Mouse (Mus musculus): Measurements from ENCODE around the gene Ccdc42. TPM values are rescaled to one million over a fixed set of nuclear protein-coding genes. Genes with fewer than 3 reads are reported as not detected.

Gene Ccdc42
- total and polyA plus RNA-seq, 3 experiments = not detected

- TF ChIP-seq TAL1 (conservative IDR thresholded peaks at IDR 0.05; ENCODE audit: low read depth, low read length) = no peak
- peak; percentile 75; the same call in 1 of the 2 replicates for TF ChIP-seq CTCF (IDR thresholded peaks at IDR 0.05; ENCODE audit: low read depth, low read length)
- TF ChIP-seq GATA2 (IDR thresholded peaks at IDR 0.05; ENCODE audit: borderline replicate concordance, low read depth, low read length) = no peak
- no peaks in the 10 kb centered on the region for H3K27me3 ChIP-seq (ENCODE audit: insufficient read depth, low read length)
- no peaks in the 10 kb centered on the region for H3K36me3 ChIP-seq (replicated peaks)
- no peak overlapping the region for H3K4me3 ChIP-seq (ENCODE audit: low read depth, low read length)
- H3K9me3 ChIP-seq (replicated peaks) = no peaks in the 10 kb centered on the region
- no peaks in the 10 kb centered on the region for H3K4me1 ChIP-seq (ENCODE audit: insufficient read depth, low read depth, low read length)
- ATAC-seq (ENCODE audit: extremely low read depth, insufficient number of reproducible peaks, low FRiP score, poor library complexity, severe bottlenecking) (no peak), DNase-seq (ENCODE audit: low spot score) (no peak)
These were observed 37.2 kb upstream of the Ccdc42 start for GRCm38 (mm10) chr11:68549597-68549996.

DNA sequence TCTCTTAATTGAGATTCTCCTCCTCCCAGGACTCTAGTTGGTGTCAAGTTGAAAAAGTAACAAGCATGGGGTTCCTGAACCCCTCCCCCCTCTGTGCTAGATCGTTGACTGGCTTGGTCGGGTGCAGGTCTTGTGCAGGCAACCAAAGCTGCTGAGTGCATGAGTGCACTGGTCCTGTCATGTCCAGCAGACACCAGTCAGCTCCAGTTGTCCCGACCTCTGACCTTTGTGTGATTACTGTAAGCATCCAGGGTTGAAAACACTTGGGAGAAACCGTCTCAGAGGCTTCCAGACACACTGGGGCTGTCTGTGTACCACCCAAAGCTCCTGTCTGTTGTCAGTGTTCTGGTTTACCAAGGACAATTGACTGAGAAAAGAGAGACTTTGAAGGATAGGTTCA, 36.5 kb upstream of the Ccdc42 start:
- no peak overlapping the region for H3K4me3 ChIP-seq (ENCODE audit: low read depth, low read length)
- no peak for DNase-seq (ENCODE audit: low spot score)
- H3K36me3 ChIP-seq (replicated peaks) = no peaks in the 10 kb centered on the region
- no peaks in the 10 kb centered on the region for H3K27me3 ChIP-seq (ENCODE audit: insufficient read depth, low read length)
- ATAC-seq (ENCODE audit: extremely low read depth, insufficient number of reproducible peaks, low FRiP score, poor library complexity, severe bottlenecking) = no peak
- no peaks in the 10 kb centered on the region for H3K4me1 ChIP-seq (ENCODE audit: insufficient read depth, low read depth, low read length)
- H3K9me3 ChIP-seq (replicated peaks) = no peaks in the 10 kb centered on the region
- TF ChIP-seq TAL1 (conservative IDR thresholded peaks at IDR 0.05; ENCODE audit: low read depth, low read length) (no peak), GATA1 (IDR thresholded peaks at IDR 0.05; ENCODE audit: borderline replicate concordance, low read length) (no peak), POLR2AphosphoS5 (IDR thresholded peaks at IDR 0.05; ENCODE audit: insufficient replicate concordance, low read depth, low read length) (no peak), CTCF (IDR thresholded peaks at IDR 0.05; ENCODE audit: low read depth, low read length) (no peak), GATA2 (IDR thresholded peaks at IDR 0.05; ENCODE audit: borderline replicate concordance, low read depth, low read length) (no peak)

DNA sequence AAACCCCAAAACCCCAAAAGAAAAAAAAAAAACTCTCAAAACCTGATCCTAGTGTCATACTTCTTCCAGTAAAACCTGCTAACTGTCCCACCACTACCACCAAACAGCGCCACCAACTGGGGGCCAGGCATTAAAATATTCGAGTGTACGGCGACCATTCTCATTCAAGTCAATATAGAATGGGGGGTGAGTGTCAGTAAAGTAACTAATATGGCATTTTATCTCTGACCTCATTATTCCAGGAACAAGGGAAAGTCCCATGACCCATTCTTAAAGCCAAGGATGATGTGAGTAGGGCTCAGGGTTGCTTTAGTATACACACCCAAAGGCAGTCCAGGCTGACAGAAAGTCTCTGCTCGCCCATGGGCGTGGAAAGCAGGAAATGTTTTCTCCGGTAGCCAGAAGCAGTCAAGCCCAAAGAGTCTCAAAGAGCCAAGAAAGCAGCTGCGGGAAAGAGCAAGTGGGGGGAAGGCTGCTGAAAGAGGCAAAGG, 32.8 kb upstream of the Ccdc42 start:
- no peak for ATAC-seq (ENCODE audit: extremely low read depth, insufficient number of reproducible peaks, low FRiP score, poor library complexity, severe bottlenecking)
- TF ChIP-seq GATA2 (IDR thresholded peaks at IDR 0.05; ENCODE audit: borderline replicate concordance, low read depth, low read length) (no peak), POLR2AphosphoS5 (IDR thresholded peaks at IDR 0.05; ENCODE audit: insufficient replicate concordance, low read depth, low read length) (no peak), TAL1 (conservative IDR thresholded peaks at IDR 0.05; ENCODE audit: low read depth, low read length) (no peak), CTCF (IDR thresholded peaks at IDR 0.05; ENCODE audit: low read depth, low read length) (no peak), GATA1 (IDR thresholded peaks at IDR 0.05; ENCODE audit: borderline replicate concordance, low read length) (no peak)

DNA sequence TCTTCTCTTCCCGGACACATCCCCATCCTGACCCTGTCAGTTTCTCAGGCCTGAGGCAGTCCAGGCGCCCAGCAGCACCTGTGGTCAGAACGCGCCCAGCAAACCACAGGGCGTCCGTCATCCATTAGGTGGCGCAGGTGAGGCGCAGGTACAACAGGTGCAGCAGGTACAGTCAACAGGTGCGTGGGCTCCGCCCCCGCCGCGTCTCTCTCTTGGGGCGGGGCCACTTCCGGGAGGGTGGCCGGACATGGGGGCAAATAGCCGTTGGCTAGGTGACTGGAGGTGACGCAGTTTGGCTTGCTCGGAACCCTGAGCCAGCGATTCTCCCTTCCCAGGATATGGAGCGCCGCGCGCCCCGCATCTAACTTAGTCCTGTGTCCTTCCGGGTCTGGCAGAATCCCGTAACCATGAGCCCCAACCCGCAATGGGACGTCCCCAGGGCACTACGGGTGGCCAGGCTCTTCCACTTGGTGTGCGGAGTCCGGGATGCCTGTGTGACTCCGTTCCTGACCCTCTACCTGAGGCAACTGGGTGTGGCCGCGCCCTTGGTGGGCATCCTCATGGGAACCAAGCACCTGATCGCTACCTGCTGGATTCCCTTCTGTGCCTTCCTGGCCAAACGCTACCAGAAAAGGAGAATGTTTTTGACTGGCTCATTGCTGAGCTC, 30.8 kb upstream of the Ccdc42 start, which contains the start of gene Mfsd6l:
Mfsd6l (plus strand) TSS at position 269 of the 667 bp plus-strand sequence.
- H3K9me3 ChIP-seq (replicated peaks) = no peaks in the 10 kb centered on the region
- H3K36me3 ChIP-seq (replicated peaks) = no peaks in the 10 kb centered on the region
- no peak for TF ChIP-seq GATA2 (IDR thresholded peaks at IDR 0.05; ENCODE audit: borderline replicate concordance, low read depth, low read length)
- no peak for TF ChIP-seq TAL1 (conservative IDR thresholded peaks at IDR 0.05; ENCODE audit: low read depth, low read length)
- TF ChIP-seq GATA1 (IDR thresholded peaks at IDR 0.05; ENCODE audit: borderline replicate concordance, low read length) = no peak
- TF ChIP-seq POLR2AphosphoS5 (IDR thresholded peaks at IDR 0.05; ENCODE audit: insufficient replicate concordance, low read depth, low read length) = no peak
- no peak for TF ChIP-seq CTCF (IDR thresholded peaks at IDR 0.05; ENCODE audit: low read depth, low read length)
- peaks cover 5% of the 10 kb centered on the region; the same call in 1 of the 2 replicates for H3K27me3 ChIP-seq (ENCODE audit: insufficient read depth, low read length)
- ATAC-seq (ENCODE audit: extremely low read depth, insufficient number of reproducible peaks, low FRiP score, poor library complexity, severe bottlenecking) (no peak), DNase-seq (ENCODE audit: low spot score) (no peak)
- no peak within 1 kb of the TSS for H3K4me3 ChIP-seq (ENCODE audit: low read depth, low read length)
- no peaks in the 10 kb centered on the region for H3K4me1 ChIP-seq (ENCODE audit: insufficient read depth, low read depth, low read length)

More for the DNA sequence above, 32.8 kb upstream of the Ccdc42 start:
- H3K4me3 ChIP-seq (ENCODE audit: low read depth, low read length) = no peak overlapping the region
- DNase-seq (ENCODE audit: low spot score) = no peak
- no peaks in the 10 kb centered on the region for H3K36me3 ChIP-seq (replicated peaks)
- H3K27me3 ChIP-seq (ENCODE audit: insufficient read depth, low read length) = peaks cover 2% of the 10 kb centered on the region; the same call in 1 of the 2 replicates
- H3K9me3 ChIP-seq (replicated peaks) = no peaks in the 10 kb centered on the region
- no peaks in the 10 kb centered on the region for H3K4me1 ChIP-seq (ENCODE audit: insufficient read depth, low read depth, low read length)

GRCm38 (mm10) chr11:68559546-68559945, 27.3 kb upstream of the Ccdc42 start:
- Histone ChIP-seq H3K4me1 (ENCODE audit: insufficient read depth, low read depth, low read length) (no peaks in the 10 kb centered on the region), H3K9me3 (replicated peaks) (no peaks in the 10 kb centered on the region), H3K4me3 (ENCODE audit: low read depth, low read length) (no peak overlapping the region), H3K36me3 (replicated peaks) (no peaks in the 10 kb centered on the region), H3K27me3 (ENCODE audit: insufficient read depth, low read length) (peaks cover 5% of the 10 kb centered on the region; the same call in 1 of the 2 replicates)
- DNase-seq (ENCODE audit: low spot score) (no peak), ATAC-seq (ENCODE audit: extremely low read depth, insufficient number of reproducible peaks, low FRiP score, poor library complexity, severe bottlenecking) (no peak)
- TF ChIP-seq TAL1 (conservative IDR thresholded peaks at IDR 0.05; ENCODE audit: low read depth, low read length) (no peak), POLR2AphosphoS5 (IDR thresholded peaks at IDR 0.05; ENCODE audit: insufficient replicate concordance, low read depth, low read length) (no peak), CTCF (IDR thresholded peaks at IDR 0.05; ENCODE audit: low read depth, low read length) (no peak), GATA2 (IDR thresholded peaks at IDR 0.05; ENCODE audit: borderline replicate concordance, low read depth, low read length) (no peak), GATA1 (IDR thresholded peaks at IDR 0.05; ENCODE audit: borderline replicate concordance, low read length) (no peak)

GRCm38 (mm10) chr11:68561957-68562950, 24.6 kb upstream of the Ccdc42 start:
- Histone ChIP-seq H3K36me3 (replicated peaks) (no peaks in the 10 kb centered on the region), H3K9me3 (replicated peaks) (no peaks in the 10 kb centered on the region), H3K4me1 (ENCODE audit: insufficient read depth, low read depth, low read length) (no peaks in the 10 kb centered on the region), H3K27me3 (ENCODE audit: insufficient read depth, low read length) (peaks cover 5% of the 10 kb centered on the region; the same call in 1 of the 2 replicates), H3K4me3 (ENCODE audit: low read depth, low read length) (no peak overlapping the region)
- DNase-seq (ENCODE audit: low spot score) = no peak
- ATAC-seq (ENCODE audit: extremely low read depth, insufficient number of reproducible peaks, low FRiP score, poor library complexity, severe bottlenecking) = no peak
- no peak for TF ChIP-seq GATA2 (IDR thresholded peaks at IDR 0.05; ENCODE audit: borderline replicate concordance, low read depth, low read length)
